Mouse (Mus musculus) duodenum, adult 2 months (tissue): ENCODE measurements around the gene Fam173b. TPM values are rescaled to one million over a fixed set of nuclear protein-coding genes. Genes with fewer than 3 reads are reported as not detected.

Source experiments
- polyA plus RNA-seq: library from polyadenylated mRNA; depleted of rRNA; stranded (reverse); fragments of >200 nt; gene quantifications from 2 replicates; pipeline ENCODE4 v1.2.3, GENCODE M21; 2012; ENCODE audit warnings: low replicate concordance; rRNA removed

The Fam173b gene
- 2.3 and 2.4 TPM in 2 replicates for polyA plus RNA-seq

DNA sequence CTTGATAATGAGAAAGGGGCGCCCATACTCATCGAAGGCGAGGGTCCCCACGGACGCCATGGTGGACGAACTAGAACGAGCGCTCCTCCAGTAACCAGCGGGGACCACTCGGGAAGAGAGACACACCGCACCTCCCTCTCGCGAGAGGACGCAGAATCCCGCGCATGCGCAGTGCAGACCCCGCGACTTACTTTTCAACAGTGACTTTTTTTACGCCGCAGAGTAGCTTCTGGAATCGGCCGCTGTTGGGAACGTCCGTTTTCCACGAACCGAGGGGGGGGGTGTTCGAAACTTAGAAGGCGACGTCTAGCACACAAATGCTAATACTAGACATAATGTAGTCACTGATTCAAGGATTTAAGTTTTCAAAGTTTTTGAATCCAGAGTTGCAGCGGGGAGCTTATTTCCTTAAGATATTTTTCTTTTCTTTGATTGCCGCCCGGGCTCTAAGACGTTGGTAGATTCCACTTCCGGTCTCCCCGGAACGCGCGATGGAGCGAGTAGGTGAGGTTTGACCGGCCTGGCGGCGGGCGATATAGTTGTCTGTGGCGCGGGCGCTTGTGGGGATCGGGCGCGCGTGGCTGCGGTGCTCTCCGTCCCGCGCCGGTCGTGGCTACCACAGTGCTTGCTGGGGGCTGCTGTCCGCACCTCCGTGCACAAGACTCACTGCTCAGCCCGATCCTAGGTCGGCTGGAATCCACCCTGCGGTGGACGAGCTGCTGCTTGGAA, at the start of gene Fam173b, which contains the start of gene Cct5:
TSS of gene Fam173b (plus strand) at position 207 of the 729 bp plus-strand sequence.
TSS of gene Cct5 (minus strand) at position 159 of the 729 bp plus-strand sequence.

GRCm38 (mm10) chr15:31565184-31565583, 36.5 kb upstream of the Fam173b start, which contains the start of gene Cmbl:
Gene Cmbl, plus strand, starts transcription at chr15:31565389.

Other genes starting within 250 kb of the Fam173b start
- 0.22 and 0.27 TPM in 2 replicates for gene Ankrd33b, start 234.1 kb upstream of the Fam173b start, polyA plus RNA-seq
- 0.27 and 0.87 TPM in 2 replicates for gene Ropn1l, start 148.1 kb upstream of the Fam173b start, polyA plus RNA-seq
- 8.3 and 10.2 TPM in 2 replicates for gene March6, start 70.8 kb upstream of the Fam173b start, polyA plus RNA-seq
- gene Cmbl, start 36.5 kb upstream of the Fam173b start, polyA plus RNA-seq: 140 and 161 TPM in 2 replicates
- 21.3 and 22.6 TPM in 2 replicates for gene Cct5, start within 50 bp of the Fam173b start, polyA plus RNA-seq